Mouse (Mus musculus): ENCODE measurements around the gene Polr3f.

GRCm38 (mm10) chr2:144545061-144545460 lies 17.5 kb downstream of the Polr3f start:
- TF ChIP-seq TAL1 (IDR thresholded peaks at IDR 0.05; ENCODE audit: low read length): no peak
- TF ChIP-seq GATA1 (IDR thresholded peaks at IDR 0.05; ENCODE audit: low read length): no peak

All from erythroblast, embryonic 14.5 days (primary cell).